Mouse (Mus musculus): ENCODE data around the gene Zfp69. TPM values are rescaled to one million over a fixed set of nuclear protein-coding genes. Genes with fewer than 3 reads are reported as not detected.

Gene Zfp69
- polyA plus RNA-seq, 1 experiment from 2014 or later, result 12.2 TPM

- H3K9ac ChIP-seq (replicated peaks), result no peak overlapping the region
- ATAC-seq (ENCODE audit: low FRiP score, low read depth), result no peak
- WGBS, result 97% methylated on average over 8 of the region's 8 CpGs
These were observed 30.0 kb downstream of the Zfp69 start for GRCm38 (mm10) chr4:120921461-120921860.

DNA sequence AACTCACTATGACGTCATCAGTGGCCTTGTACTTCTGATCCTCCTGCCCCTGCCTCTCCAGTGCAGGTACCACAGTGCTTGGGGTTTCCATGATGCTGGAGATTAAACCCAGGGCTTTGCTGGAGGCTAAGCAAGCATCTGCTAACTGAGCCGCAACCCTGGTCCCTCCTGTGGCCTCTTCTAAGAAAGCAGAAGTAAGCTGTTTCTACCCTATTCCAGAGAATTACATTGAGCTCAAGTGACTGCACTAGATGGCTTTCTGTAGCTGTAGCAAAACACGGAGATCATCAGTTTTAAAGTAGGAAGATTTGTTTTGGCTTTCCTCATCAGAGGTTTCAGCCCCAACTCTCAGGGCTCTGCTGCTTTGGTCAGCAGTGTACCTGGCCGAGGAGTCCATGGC, 37.0 kb downstream of the Zfp69 start:
- Histone ChIP-seq H3K36me3 (peaks cover 3% of the 10 kb centered on the region; the same call in 1 of the 2 replicates), H3K9me3 (no peaks in the 10 kb centered on the region), H3K9ac (replicated peaks) (no peak overlapping the region), H3K4me1 (no peaks in the 10 kb centered on the region), H3K27me3 (no peaks in the 10 kb centered on the region), H3K4me2 (replicated peaks) (no peak overlapping the region), H3K4me3 (no peak overlapping the region), H3K27ac (replicated peaks) (no peak overlapping the region)
- no peak for ATAC-seq (ENCODE audit: low FRiP score, low read depth)
- WGBS, result 78% methylated on average over 4 of the region's 4 CpGs

More at GRCm38 (mm10) chr4:120921461-120921860, 30.0 kb downstream of the Zfp69 start:
- Histone ChIP-seq H3K4me1 (peaks cover 15% of the 10 kb centered on the region), H3K9me3 (no peaks in the 10 kb centered on the region), H3K4me3 (no peak overlapping the region), H3K27ac (replicated peaks) (no peak overlapping the region), H3K4me2 (replicated peaks) (no peak overlapping the region), H3K27me3 (no peaks in the 10 kb centered on the region), H3K36me3 (peaks cover 34% of the 10 kb centered on the region)

- Histone ChIP-seq H3K4me2 (replicated peaks) (no peak overlapping the region), H3K9ac (replicated peaks) (no peak overlapping the region), H3K27ac (replicated peaks) (no peak overlapping the region), H3K36me3 (no peaks in the 10 kb centered on the region; the same call in 1 of the 2 replicates), H3K9me3 (no peaks in the 10 kb centered on the region), H3K4me3 (no peak overlapping the region), H3K27me3 (no peaks in the 10 kb centered on the region), H3K4me1 (no peaks in the 10 kb centered on the region)
- no peak for ATAC-seq (ENCODE audit: low FRiP score, low read depth)
- WGBS, result 86% methylated on average over 1 of the region's 1 CpGs
These were observed 37.6 kb downstream of the Zfp69 start for GRCm38 (mm10) chr4:120913861-120914260.

GRCm38 (mm10) chr4:120913443-120913842, 38.1 kb downstream of the Zfp69 start:
- H3K36me3 ChIP-seq, result no peaks in the 10 kb centered on the region
- H3K4me1 ChIP-seq, result no peaks in the 10 kb centered on the region
- ATAC-seq (ENCODE audit: low FRiP score, low read depth), result no peak
- no peaks in the 10 kb centered on the region for H3K9me3 ChIP-seq
- H3K4me3 ChIP-seq, result no peak overlapping the region
- H3K27me3 ChIP-seq, result no peaks in the 10 kb centered on the region
- 71% methylated on average over 8 of the region's 8 CpGs for WGBS
- no peak overlapping the region for H3K9ac ChIP-seq (replicated peaks)
- no peak overlapping the region for H3K27ac ChIP-seq (replicated peaks)
- H3K4me2 ChIP-seq (replicated peaks), result no peak overlapping the region

DNA sequence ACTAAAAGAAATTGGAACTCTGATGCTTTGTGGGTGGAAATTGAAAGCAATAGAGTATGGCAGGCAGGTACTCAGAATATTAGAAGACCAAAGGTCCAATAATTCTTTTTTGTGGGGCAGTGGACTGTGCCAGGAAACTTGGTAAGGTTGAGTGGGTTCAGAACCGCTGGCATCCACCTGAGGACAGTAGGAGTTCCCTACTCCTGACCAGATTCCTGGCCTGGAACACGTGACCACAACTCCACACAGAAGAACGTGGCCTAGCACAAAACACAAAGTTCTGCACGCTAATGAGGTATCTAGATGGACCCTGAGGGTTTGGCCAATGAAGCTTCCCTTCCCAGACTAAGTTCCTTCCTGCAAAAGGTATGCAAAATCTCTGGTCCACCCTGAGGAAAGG, 38.6 kb downstream of the Zfp69 start:
- H3K27ac ChIP-seq (replicated peaks), result no peak overlapping the region
- 54% methylated on average over 4 of the region's 4 CpGs for WGBS
- no peak overlapping the region for H3K4me2 ChIP-seq (replicated peaks)
- H3K9ac ChIP-seq (replicated peaks), result no peak overlapping the region
- no peak for ATAC-seq (ENCODE audit: low FRiP score, low read depth)
- H3K36me3 ChIP-seq, result no peaks in the 10 kb centered on the region
- no peak overlapping the region for H3K4me3 ChIP-seq
- no peaks in the 10 kb centered on the region for H3K9me3 ChIP-seq
- H3K27me3 ChIP-seq, result no peaks in the 10 kb centered on the region
- H3K4me1 ChIP-seq, result no peaks in the 10 kb centered on the region

DNA sequence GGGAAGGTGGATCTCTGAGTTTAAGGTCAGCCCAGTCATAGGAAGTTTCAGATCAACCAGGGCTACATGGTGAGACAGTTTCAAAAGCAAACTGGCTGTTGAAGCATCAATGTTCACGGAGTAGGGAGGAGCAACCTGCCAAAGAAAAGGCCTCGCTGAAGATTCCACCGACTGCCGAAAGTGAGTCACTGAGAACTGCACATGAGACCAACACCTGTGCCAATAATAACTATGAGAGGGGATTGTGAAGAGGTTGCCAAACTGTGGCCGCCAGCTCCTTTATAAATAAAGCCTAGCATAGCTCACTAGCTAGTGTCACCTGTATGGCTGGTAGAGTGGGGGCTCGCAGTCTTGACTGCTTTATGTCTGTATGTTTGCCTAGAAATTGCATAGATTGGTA, 40.4 kb downstream of the Zfp69 start:
- Histone ChIP-seq H3K9ac (replicated peaks) (no peak overlapping the region), H3K9me3 (no peaks in the 10 kb centered on the region), H3K4me3 (no peak overlapping the region), H3K4me1 (no peaks in the 10 kb centered on the region), H3K36me3 (no peaks in the 10 kb centered on the region), H3K4me2 (replicated peaks) (no peak overlapping the region), H3K27me3 (no peaks in the 10 kb centered on the region), H3K27ac (replicated peaks) (no peak overlapping the region)
- 87% methylated on average over 6 of the region's 6 CpGs for WGBS
- no peak for ATAC-seq (ENCODE audit: low FRiP score, low read depth)

GRCm38 (mm10) chr4:120909558-120910150, 41.8 kb downstream of the Zfp69 start:
- no peak overlapping the region for H3K27ac ChIP-seq (replicated peaks)
- no peaks in the 10 kb centered on the region for H3K9me3 ChIP-seq
- WGBS, result 35% methylated on average over 15 of the region's 15 CpGs
- no peak overlapping the region for H3K4me3 ChIP-seq
- no peaks in the 10 kb centered on the region for H3K4me1 ChIP-seq
- ATAC-seq (ENCODE audit: low FRiP score, low read depth), result no peak
- H3K4me2 ChIP-seq (replicated peaks), result no peak overlapping the region
- no peaks in the 10 kb centered on the region for H3K36me3 ChIP-seq
- no peak overlapping the region for H3K9ac ChIP-seq (replicated peaks)
- no peaks in the 10 kb centered on the region for H3K27me3 ChIP-seq

GRCm38 (mm10) chr4:120905644-120906043, 45.9 kb downstream of the Zfp69 start:
- Histone ChIP-seq H3K9me3 (no peaks in the 10 kb centered on the region), H3K36me3 (no peaks in the 10 kb centered on the region), H3K4me1 (no peaks in the 10 kb centered on the region), H3K4me2 (replicated peaks) (no peak overlapping the region), H3K27me3 (peaks cover 3% of the 10 kb centered on the region; the same call in 1 of the 2 replicates), H3K9ac (replicated peaks) (no peak overlapping the region), H3K4me3 (no peak overlapping the region), H3K27ac (replicated peaks) (no peak overlapping the region)
- ATAC-seq (ENCODE audit: low FRiP score, low read depth), result no peak
- WGBS, result 85% methylated on average over 5 of the region's 5 CpGs

DNA sequence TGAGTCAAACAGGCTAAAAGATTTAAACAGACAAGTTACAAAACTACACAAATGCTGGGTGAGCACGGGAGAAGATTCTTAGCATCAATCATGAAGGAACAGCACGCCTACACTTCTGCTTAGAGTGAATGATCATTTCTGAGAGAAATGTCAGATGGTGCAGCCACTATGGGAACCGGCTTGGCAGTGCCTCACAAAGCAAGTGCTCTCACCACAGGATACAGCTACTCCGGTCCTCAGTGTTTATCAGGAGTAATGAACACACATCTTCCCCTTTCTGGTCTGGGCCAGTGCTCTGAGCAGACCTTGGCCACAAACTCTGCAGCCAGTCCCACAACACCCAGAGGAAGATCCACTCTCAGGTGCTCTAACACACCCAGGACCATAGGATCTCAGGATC, 47.0 kb downstream of the Zfp69 start:
- no peak for ATAC-seq (ENCODE audit: low FRiP score, low read depth)
- Histone ChIP-seq H3K4me3 (no peak overlapping the region), H3K27me3 (peaks cover 3% of the 10 kb centered on the region; the same call in 1 of the 2 replicates), H3K4me1 (no peaks in the 10 kb centered on the region), H3K9ac (replicated peaks) (no peak overlapping the region), H3K9me3 (no peaks in the 10 kb centered on the region), H3K36me3 (no peaks in the 10 kb centered on the region), H3K27ac (replicated peaks) (no peak overlapping the region), H3K4me2 (replicated peaks) (no peak overlapping the region)
- 72% methylated on average over 4 of the region's 4 CpGs for WGBS

DNA sequence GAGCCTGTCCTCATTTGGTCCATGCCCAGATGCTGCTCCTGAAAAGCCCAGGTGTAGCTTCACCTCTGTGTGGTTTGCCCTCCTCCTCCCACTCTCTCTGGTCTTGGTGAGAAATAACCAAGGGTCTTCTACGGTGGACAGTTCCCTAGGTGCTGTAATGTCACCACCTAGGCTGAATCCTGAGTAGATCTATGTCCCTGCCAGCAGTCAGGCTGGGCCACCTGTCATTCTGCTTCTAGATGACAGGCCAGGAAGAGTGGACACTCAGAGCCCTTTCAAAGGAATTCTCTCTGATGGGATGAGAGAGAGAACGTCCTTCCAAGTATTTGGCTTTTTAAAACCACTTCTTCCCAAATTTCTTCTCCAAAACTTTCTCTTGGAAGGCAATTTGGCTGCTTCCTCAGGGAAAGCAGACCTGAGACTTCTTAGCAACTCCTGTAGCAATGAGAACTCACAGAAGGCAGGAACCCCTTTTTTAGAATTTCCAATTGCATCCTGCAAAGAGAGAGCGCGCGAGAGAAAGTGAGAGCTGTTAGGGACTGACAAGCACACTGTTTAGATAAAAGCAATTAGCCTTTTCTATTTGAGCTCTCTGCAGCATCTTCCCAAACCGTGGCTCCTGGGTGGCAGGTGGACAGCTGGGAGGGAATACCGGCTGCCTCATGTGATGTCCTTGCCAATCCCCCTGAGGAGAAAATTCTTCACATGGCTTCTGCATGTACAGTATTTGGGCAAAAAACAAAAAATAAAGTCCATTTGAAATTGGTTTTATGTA, 55.5 kb downstream of the Zfp69 start:
- H3K4me2 ChIP-seq (replicated peaks), result no peak overlapping the region
- H3K4me1 ChIP-seq, result peaks cover 4% of the 10 kb centered on the region; the same call in 1 of the 2 replicates
- 0 out of 2 replicates have a peak, but pooled peaks cover 6% of the 10 kb centered on the region for H3K27me3 ChIP-seq
- H3K4me3 ChIP-seq, result no peak overlapping the region
- H3K36me3 ChIP-seq, result no peaks in the 10 kb centered on the region
- H3K27ac ChIP-seq (replicated peaks), result no peak overlapping the region
- ATAC-seq (ENCODE audit: low FRiP score, low read depth), result no peak
- WGBS, result 85% methylated on average over 7 of the region's 7 CpGs
- no peak overlapping the region for H3K9ac ChIP-seq (replicated peaks)
- H3K9me3 ChIP-seq, result no peaks in the 10 kb centered on the region

GRCm38 (mm10) chr4:120895226-120895625, 56.3 kb downstream of the Zfp69 start:
- Histone ChIP-seq H3K27ac (replicated peaks) (no peak overlapping the region), H3K4me3 (no peak overlapping the region), H3K27me3 (0 out of 2 replicates have a peak, but pooled peaks cover 6% of the 10 kb centered on the region), H3K4me2 (replicated peaks) (no peak overlapping the region), H3K36me3 (no peaks in the 10 kb centered on the region), H3K4me1 (peaks cover 4% of the 10 kb centered on the region; the same call in 1 of the 2 replicates), H3K9me3 (no peaks in the 10 kb centered on the region), H3K9ac (replicated peaks) (no peak overlapping the region)
- ATAC-seq (ENCODE audit: low FRiP score, low read depth), result no peak
- 70% methylated on average over 7 of the region's 7 CpGs for WGBS

GRCm38 (mm10) chr4:120894584-120894983, 56.9 kb downstream of the Zfp69 start:
- no peaks in the 10 kb centered on the region for H3K9me3 ChIP-seq
- H3K4me3 ChIP-seq, result no peak overlapping the region
- WGBS, result 82% methylated on average over 11 of the region's 11 CpGs
- H3K27me3 ChIP-seq, result 0 out of 2 replicates have a peak, but pooled peaks cover 6% of the 10 kb centered on the region
- peaks cover 4% of the 10 kb centered on the region; the same call in 1 of the 2 replicates for H3K4me1 ChIP-seq
- H3K36me3 ChIP-seq, result no peaks in the 10 kb centered on the region
- H3K27ac ChIP-seq (replicated peaks), result no peak overlapping the region
- ATAC-seq (ENCODE audit: low FRiP score, low read depth), result no peak
- no peak overlapping the region for H3K4me2 ChIP-seq (replicated peaks)
- no peak overlapping the region for H3K9ac ChIP-seq (replicated peaks)

Data from midbrain, embryonic 12.5 days (tissue).